Mouse (Mus musculus) liver, adult 2 months (tissue): ENCODE measurements around the gene Arl8b.

Experiments used
- CTCF ChIP-seq: fragments of 200-500 bp; IDR thresholded peaks from 2 replicates; pipeline ENCODE4 v1.5.1; 2011; ENCODE audit warnings: low read depth, low read length, control low read depth
- POLR2A ChIP-seq: fragments of 200-500 bp; IDR thresholded peaks from 2 replicates; pipeline ENCODE4 v1.6.1; 2011; ENCODE audit warnings: low read length, control low read depth; ENCODE audit not compliant: insufficient read depth; ENCODE audit errors: extremely low read depth

- TF ChIP-seq POLR2A (no peak), CTCF (no peak)
Measured at GRCm38 (mm10) chr6:108817510-108817909, 34.6 kb downstream of the Arl8b start.
